Mouse (Mus musculus) embryonic facial prominence, embryonic 11.5 days (tissue): ENCODE results near the gene Gm3020. TPM values are rescaled to one million over a fixed set of nuclear protein-coding genes. Genes with fewer than 3 reads are reported as not detected.
"Not testable (repeated sequence)": the region's sequence is repeated elsewhere in the genome, so short reads cannot be mapped to it uniquely, and the experiment has no call there.

Source experiments
- ATAC-seq: fragments of 200-750 bp; cut with Nextera tagmentation; replicated peaks from 2 replicates; pipeline ENCODE4 v1.8.0; 2017; ENCODE audit warnings: low read depth; ENCODE audit not compliant: insufficient number of reproducible peaks, low FRiP score, low TSS enrichment
- DNase-seq: peaks from one replicate; pipeline ENCODE4 v3.0.0-alpha.2; 2015; ENCODE audit warnings: low spot score
- H3K27ac ChIP-seq: fragments of 300-500 bp; sonication (generic); replicated peaks from 2 replicates; pipeline ENCODE4 v1.5.1; 2014; ENCODE audit warnings: mild to moderate bottlenecking, low read depth, low read length, control low read depth
- H3K27me3 ChIP-seq: fragments of 300-500 bp; sonication (generic); 2 replicates; pipeline ENCODE4 v1.6.1; 2014; ENCODE audit warnings: mild to moderate bottlenecking, low read length, moderate library complexity, mixed read lengths; ENCODE audit not compliant: control insufficient read depth, insufficient read depth
- H3K36me3 ChIP-seq: fragments of 300-500 bp; sonication (generic); replicated peaks from 2 replicates; pipeline ENCODE4 v1.6.1; 2014; ENCODE audit warnings: low read depth, mild to moderate bottlenecking, low read length, moderate library complexity, mixed read lengths; ENCODE audit not compliant: control insufficient read depth, insufficient read depth
- H3K4me1 ChIP-seq: fragments of 300-500 bp; sonication (generic); 2 replicates; pipeline ENCODE4 v1.6.1; 2014; ENCODE audit warnings: low read length, mixed read lengths; ENCODE audit not compliant: control insufficient read depth, insufficient read depth
- H3K4me2 ChIP-seq: fragments of 300-500 bp; sonication (generic); 2 replicates; pipeline ENCODE4 v1.6.1; 2014; ENCODE audit warnings: low read depth, mild to moderate bottlenecking, control low read depth, low read length, moderate library complexity
- H3K4me3 ChIP-seq: fragments of 300-500 bp; sonication (generic); 2 replicates; pipeline ENCODE4 v1.5.1; 2014; ENCODE audit warnings: low read depth, low read length, control low read depth
- H3K9ac ChIP-seq: fragments of 300-500 bp; sonication (generic); replicated peaks from 2 replicates; pipeline ENCODE4 v1.6.1; 2014; ENCODE audit warnings: mild to moderate bottlenecking, control low read depth, low read length
- H3K9me3 ChIP-seq: fragments of 300-500 bp; sonication (generic); replicated peaks from 2 replicates; pipeline ENCODE4 v1.6.1; 2016; ENCODE audit warnings: mild to moderate bottlenecking, low read length, inconsistent platforms, mixed read lengths; ENCODE audit not compliant: control insufficient read depth
- WGBS: fragments of 180-500 bp; shearing (Covaris S2); extraction: QIAGEN DNeasy Blood & Tissue Kit; methylation state at CpG from one replicate; pipeline ENCODE4 v1.1.7; 2014; 5-methylcytosine and 5-hydroxymethylcytosine counted together
- polyA plus RNA-seq: library from polyadenylated mRNA; unstranded; fragments of >200 nt; fragmentation: Nextera tagmentation; extraction: Ambion mirVana; gene quantifications from 2 replicates; pipeline ENCODE4 v1.2.1, GENCODE M21; 2014

Gm3020 gene
- 2.4 and 2.5 TPM in 2 replicates for polyA plus RNA-seq

- no CpG with 5 or more reads among the region's 32 CpGs for WGBS
- H3K4me1 ChIP-seq, H3K4me3 ChIP-seq, H3K36me3 ChIP-seq, H3K9ac ChIP-seq, H3K27ac ChIP-seq, H3K4me2 ChIP-seq, H3K9me3 ChIP-seq, DNase-seq, ATAC-seq, H3K27me3 ChIP-seq: not testable (repeated sequence)
Measured at GRCm38 (mm10) chr14:3651730-3652129, at the start of gene Gm3020. Gene Gm3020, plus strand, starts transcription at chr14:3652030.

- H3K36me3 ChIP-seq, ATAC-seq, H3K4me2 ChIP-seq, H3K9ac ChIP-seq, H3K9me3 ChIP-seq, H3K4me1 ChIP-seq, H3K27me3 ChIP-seq, H3K27ac ChIP-seq, DNase-seq, H3K4me3 ChIP-seq: not testable (repeated sequence)
- WGBS: no CpG with 5 or more reads among the region's 2 CpGs
Measured at GRCm38 (mm10) chr14:3634212-3634611, 17.6 kb upstream of the Gm3020 start, which contains the start of gene Gm3012. Gene Gm3012, plus strand, starts transcription at chr14:3634512.

GRCm38 (mm10) chr14:3688483-3688882 is 36.7 kb downstream of the Gm3020 start, which contains the start of gene Gm3043:
Gene Gm3043, plus strand, starts transcription at chr14:3688783.
- ATAC-seq, H3K27me3 ChIP-seq, H3K4me2 ChIP-seq, H3K36me3 ChIP-seq, H3K4me3 ChIP-seq, DNase-seq, H3K4me1 ChIP-seq, H3K27ac ChIP-seq, H3K9ac ChIP-seq, H3K9me3 ChIP-seq: not testable (repeated sequence)
- no CpG with 5 or more reads among the region's 3 CpGs for WGBS

Other genes with a start within 250 kb of the Gm3020 start
- 2.4 and 2.5 TPM in 2 replicates for gene Gm10409, start 239.4 kb upstream of the Gm3020 start, polyA plus RNA-seq
- gene Gm3005, start 223.9 kb upstream of the Gm3020 start, polyA plus RNA-seq: 0.45 and 1.6 TPM in 2 replicates
- gene Gm10408, start 202.7 kb upstream of the Gm3020 start, polyA plus RNA-seq: not detected in 2 replicates
- gene Gm3012, start 17.5 kb upstream of the Gm3020 start, polyA plus RNA-seq: not detected in 2 replicates
- not detected in 2 replicates for gene Gm3043, start 36.8 kb downstream of the Gm3020 start, polyA plus RNA-seq
- gene Gm3002, start 158.0 kb downstream of the Gm3020 start, polyA plus RNA-seq: 0.72 and 1.2 TPM in 2 replicates
- gene Gm3033, start 194.2 kb downstream of the Gm3020 start, polyA plus RNA-seq: not detected in 2 replicates
- 0.33 TPM in 1 of 2 replicates, not detected in the other for gene Gm2916, start 232.1 kb downstream of the Gm3020 start, polyA plus RNA-seq